Mouse (Mus musculus) limb, embryonic 10.5 days (tissue): ENCODE data around the gene Gnb2. TPM values are rescaled to one million over a fixed set of nuclear protein-coding genes. Genes with fewer than 3 reads are reported as not detected.

ENCODE experiments used
- DNase-seq: peaks from one replicate; pipeline ENCODE4 v3.0.0-alpha.2; 2017; ENCODE audit warnings: low spot score
- H3K27ac ChIP-seq: fragments of 300-500 bp; sonication (generic); 2 replicates; pipeline ENCODE4 v1.5.1; 2016; ENCODE audit warnings: mild to moderate bottlenecking
- H3K27me3 ChIP-seq: fragments of 300-500 bp; sonication (generic); 2 replicates; pipeline ENCODE4 v1.6.1; 2016; ENCODE audit warnings: low read depth, mild to moderate bottlenecking; ENCODE audit not compliant: poor library complexity, severe bottlenecking
- H3K36me3 ChIP-seq: fragments of 300-500 bp; sonication (generic); 2 replicates; pipeline ENCODE4 v1.6.1; 2016; ENCODE audit warnings: mild to moderate bottlenecking, moderate library complexity
- H3K4me1 ChIP-seq: fragments of 300-500 bp; sonication (generic); 2 replicates; pipeline ENCODE4 v1.6.1; 2016
- H3K4me3 ChIP-seq: fragments of 300-500 bp; sonication (generic); 2 replicates; pipeline ENCODE4 v1.5.1; 2016; ENCODE audit warnings: mild to moderate bottlenecking, moderate library complexity
- H3K9me3 ChIP-seq: fragments of 300-500 bp; sonication (generic); replicated peaks from 2 replicates; pipeline ENCODE4 v1.6.1; 2016; ENCODE audit warnings: mild to moderate bottlenecking
- microRNA-seq: library from miRNA; unstranded; fragments of <30 nt; microRNA quantifications from one replicate; pipeline ENCODE4, GENCODE M21; 2017
- polyA plus RNA-seq: library from polyadenylated mRNA; unstranded; fragments of >200 nt; fragmentation: Nextera tagmentation; extraction: Ambion mirVana; gene quantifications from 2 replicates; pipeline ENCODE4 v1.2.1, GENCODE M21; 2016

Gene Gnb2
- polyA plus RNA-seq, 1 experiment from 2014 or later, result 295 TPM

DNA sequence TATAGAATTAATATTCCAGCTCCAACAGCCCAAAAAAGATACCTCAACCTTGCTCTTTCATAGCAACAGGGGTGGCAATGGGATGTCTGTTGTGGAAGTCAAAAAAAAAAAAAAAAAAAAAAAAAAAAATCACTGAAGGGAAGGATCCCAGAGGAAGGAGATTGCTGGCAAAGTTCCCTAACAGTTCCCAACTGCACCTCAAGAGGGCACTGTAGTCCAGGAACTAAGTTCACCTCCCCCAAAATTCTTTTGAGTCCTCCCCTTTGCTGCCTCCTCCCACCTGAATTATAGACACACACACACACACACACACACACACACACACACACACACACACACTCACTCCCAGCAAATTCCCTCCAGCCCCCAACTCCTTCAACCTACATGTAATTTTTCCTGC, 52.2 kb downstream of the Gnb2 start:
- Histone ChIP-seq H3K4me1 (peaks cover 27% of the 10 kb centered on the region), H3K27me3 (peaks cover 21% of the 10 kb centered on the region), H3K36me3 (no peaks in the 10 kb centered on the region), H3K9me3 (no peaks in the 10 kb centered on the region), H3K27ac (no peak overlapping the region), H3K4me3 (no peak overlapping the region)
- DNase-seq, result peak; percentile 78

Small RNA genes within 50 kb of the gene (microRNA-seq; reads per million reads assigned to microRNA genes)
- not detected for gene Mir6418

Other genes with a start within 250 kb of the Gnb2 start
- 1.7 and 1.8 TPM in 2 replicates for gene Ache, start 246.0 kb downstream of the Gnb2 start, polyA plus RNA-seq
- 8.1 and 8.5 TPM in 2 replicates for gene Ufsp1, start 238.9 kb downstream of the Gnb2 start, polyA plus RNA-seq
- 200 and 201 TPM in 2 replicates for gene Srrt, start 225.8 kb downstream of the Gnb2 start, polyA plus RNA-seq
- gene Trip6, start 219.1 kb downstream of the Gnb2 start, polyA plus RNA-seq, result 73.4 and 75.9 TPM in 2 replicates
- gene Slc12a9, start 199.9 kb downstream of the Gnb2 start, polyA plus RNA-seq, result 10.4 and 10.6 TPM in 2 replicates
- gene Ephb4, start 183.4 kb downstream of the Gnb2 start, polyA plus RNA-seq, result 66.3 and 81.0 TPM in 2 replicates
- gene Zan, start 56.4 kb downstream of the Gnb2 start, polyA plus RNA-seq, result 0.03 and 0.10 TPM in 2 replicates
- gene Pop7, start 31.0 kb downstream of the Gnb2 start, polyA plus RNA-seq, result 53.2 and 63.4 TPM in 2 replicates
- gene Gigyf1, start 15.0 kb downstream of the Gnb2 start, polyA plus RNA-seq, result 13.5 and 14.6 TPM in 2 replicates
- gene Epo, start 268 bp downstream of the Gnb2 start, polyA plus RNA-seq, result 1.5 and 2.4 TPM in 2 replicates
- gene Actl6b, start 20.0 kb upstream of the Gnb2 start, polyA plus RNA-seq, result not detected in 2 replicates
- gene Tfr2, start 36.3 kb upstream of the Gnb2 start, polyA plus RNA-seq, result 0.79 and 1.4 TPM in 2 replicates
- 14.7 and 16.4 TPM in 2 replicates for gene Mospd3, start 67.5 kb upstream of the Gnb2 start, polyA plus RNA-seq
- gene Pcolce, start 80.3 kb upstream of the Gnb2 start, polyA plus RNA-seq, result 153 and 165 TPM in 2 replicates
- 0.11 and 0.60 TPM in 2 replicates for gene Fbxo24, start 95.5 kb upstream of the Gnb2 start, polyA plus RNA-seq
- 25.9 and 32.2 TPM in 2 replicates for gene Lrch4, start 95.6 kb upstream of the Gnb2 start, polyA plus RNA-seq
- gene Gm20605, start 95.7 kb upstream of the Gnb2 start, polyA plus RNA-seq, result 12.6 and 14.8 TPM in 2 replicates
- 8.0 and 9.7 TPM in 2 replicates for gene Sap25, start 107.8 kb upstream of the Gnb2 start, polyA plus RNA-seq
- gene Irs3, start 112.2 kb upstream of the Gnb2 start, polyA plus RNA-seq, result 0.23 and 0.48 TPM in 2 replicates
- gene Agfg2, start 151.2 kb upstream of the Gnb2 start, polyA plus RNA-seq, result 18.6 and 22.9 TPM in 2 replicates
- gene Nyap1, start 208.1 kb upstream of the Gnb2 start, polyA plus RNA-seq, result 1.1 and 2.5 TPM in 2 replicates
- gene Tsc22d4, start 212.2 kb upstream of the Gnb2 start, polyA plus RNA-seq, result 78.1 and 99.5 TPM in 2 replicates
- 47.0 and 49.5 TPM in 2 replicates for gene Ppp1r35, start 245.3 kb upstream of the Gnb2 start, polyA plus RNA-seq